Comparison of ENCODE assay signal across 8 mouse cellular contexts in genomic region chr8:3492901-3493844, GRCm38 (mm10). TPM values are rescaled to one million over a fixed set of nuclear protein-coding genes. Genes with fewer than 3 reads are reported as not detected.
DNase-seq lines count a peak whose midpoint lies in the region; ATAC-seq and TF ChIP-seq lines count a peak whose summit lies in the region.

Zfp358 (plus strand) TSS chr8:3493138.

- peak; percentile 83 for ATAC-seq in embryonic facial prominence, embryonic 11.5 days (replicated peaks; ENCODE audit: insufficient number of reproducible peaks, low FRiP score, low TSS enrichment, low read depth)
- peak; percentile 88 for ATAC-seq in midbrain, postnatal 0 days (ENCODE audit: low FRiP score)

- no peaks in the 10 kb centered on the region for H3K4me1 ChIP-seq in embryonic facial prominence, embryonic 11.5 days (ENCODE audit: control insufficient read depth, insufficient read depth, low read length)
- H3K4me1 ChIP-seq in midbrain, postnatal 0 days (ENCODE audit: insufficient read depth, low read length): 0 out of 2 replicates have a peak, but pooled peaks cover 6% of the 10 kb centered on the region

- peak within 1 kb of the TSS; percentile 88 for H3K4me3 ChIP-seq in embryonic facial prominence, embryonic 11.5 days (ENCODE audit: low read depth, low read length)
- H3K4me3 ChIP-seq in midbrain, postnatal 0 days (ENCODE audit: low read depth, low read length): peak within 1 kb of the TSS; percentile 86

- peaks cover 26% of the 10 kb centered on the region for H3K36me3 ChIP-seq in embryonic facial prominence, embryonic 11.5 days (replicated peaks; ENCODE audit: control insufficient read depth, insufficient read depth, low read depth, low read length)
- peaks cover 20% of the 10 kb centered on the region for H3K36me3 ChIP-seq in midbrain, postnatal 0 days (ENCODE audit: insufficient read depth, low read length)

- WGBS in embryonic facial prominence, embryonic 11.5 days: under 1% methylated on average over 63 of the region's 64 CpGs
- 1% methylated on average over 54 of the region's 64 CpGs for WGBS in midbrain, postnatal 0 days

- H3K27ac ChIP-seq in embryonic facial prominence, embryonic 11.5 days (replicated peaks; ENCODE audit: low read depth, low read length): peak within 1 kb of the TSS; percentile 86
- H3K27ac ChIP-seq in midbrain, postnatal 0 days (ENCODE audit: low read depth, low read length): peak within 1 kb of the TSS; percentile 96

- peak; percentile 58 to 70 for DNase-seq in left cerebral cortex, adult 18-20 months (ENCODE audit: low spot score in 2 of 2)
- DNase-seq in left cerebral cortex, adult 11 months (ENCODE audit: low spot score): no peak
- peak; percentile 89 for DNase-seq in embryonic facial prominence, embryonic 11.5 days (ENCODE audit: low spot score)
- peak; percentile 40 for DNase-seq in heart, adult 8-10 months (ENCODE audit: low spot score)
- peak; percentile 56 for DNase-seq in kidney, adult 8-10 months
- DNase-seq in liver: peak; percentile 75
- peak; percentile 86 for DNase-seq in midbrain, postnatal 0 days (ENCODE audit: low spot score)
- peak; percentile 47 to 74 for DNase-seq in spleen, postnatal 10 days (ENCODE audit: low spot score in 2 of 2)

- H3K4me2 ChIP-seq in embryonic facial prominence, embryonic 11.5 days (ENCODE audit: low read depth, low read length): peak within 1 kb of the TSS; percentile 61
- peak within 1 kb of the TSS; percentile 70 for H3K4me2 ChIP-seq in midbrain, postnatal 0 days (ENCODE audit: low read depth, low read length, poor library complexity, severe bottlenecking)

- H3K9me3 ChIP-seq in embryonic facial prominence, embryonic 11.5 days (replicated peaks; ENCODE audit: control insufficient read depth, low read length): peaks cover 6% of the 10 kb centered on the region
- no peaks in the 10 kb centered on the region for H3K9me3 ChIP-seq in midbrain, postnatal 0 days (ENCODE audit: low read length)

- peak within 1 kb of the TSS; percentile 98 for H3K9ac ChIP-seq in embryonic facial prominence, embryonic 11.5 days (replicated peaks; ENCODE audit: low read length)
- peak within 1 kb of the TSS; percentile 99 for H3K9ac ChIP-seq in midbrain, postnatal 0 days (replicated peaks; ENCODE audit: low read length, poor library complexity, severe bottlenecking)

- H3K27me3 ChIP-seq in embryonic facial prominence, embryonic 11.5 days (ENCODE audit: control insufficient read depth, insufficient read depth, low read length): no peaks in the 10 kb centered on the region
- no peaks in the 10 kb centered on the region for H3K27me3 ChIP-seq in midbrain, postnatal 0 days (ENCODE audit: insufficient read depth, low read length)

- TF ChIP-seq CTCF in midbrain, postnatal 0 days (IDR thresholded peaks at IDR 0.05): no peak

RNA-seq across cellular contexts. Expression of gene Zfp358, which starts in this region (rescaled TPM):
- 10 to 100 TPM; 34.3 to 34.6 TPM for total RNA-seq in left cerebral cortex, adult 18-20 months (2021)
- polyA plus RNA-seq in embryonic facial prominence, embryonic 11.5 days (2014; fragmentation: Nextera tagmentation; extraction: Ambion mirVana): 29.0 and 29.9 TPM in 2 replicates
- total RNA-seq in heart, adult 8-10 months (2022): 10 to 100 TPM; 24.2 to 30.9 (median 29.6) TPM
- 85.5 and 106 TPM in 2 replicates for total RNA-seq in midbrain, postnatal 0 days (2014; rRNA removed)
- polyA plus RNA-seq in midbrain, postnatal 0 days (2015; fragmentation: Nextera tagmentation; extraction: Ambion mirVana): 57.1 and 58.3 TPM in 2 replicates
